Comparison of ENCODE assay signal across 30 mouse cellular contexts in genomic region chrX:134588261-134588660, GRCm38 (mm10). TPM values are rescaled to one million over a fixed set of nuclear protein-coding genes. Genes with fewer than 3 reads are reported as not detected.
A peak's percentile ranks its signal among the peaks of the same experiment; 100 is the strongest.
DNase-seq lines count a peak whose midpoint lies in the region; ATAC-seq and TF ChIP-seq lines count a peak whose summit lies in the region.
"Had no signal": no experiment of that assay in that cellular context is flagged by ENCODE, and none has a peak within 500 bp of the region (broad histone marks: within the 10 kb centered on the region; RNA-seq: fewer than 3 reads in every experiment).

No protein-coding gene starts in this region.

- H3K27me3 ChIP-seq in midbrain, postnatal 0 days (ENCODE audit: insufficient read depth, low read length) = no peaks in the 10 kb centered on the region
- no peaks in the 10 kb centered on the region for H3K27me3 ChIP-seq in midbrain, embryonic 11.5 days (ENCODE audit: control insufficient read depth, insufficient read depth, low read length)
- H3K27me3 ChIP-seq in ES-Bruce4 (ENCODE audit: control insufficient read depth, insufficient read depth, low read length, poor library complexity, severe bottlenecking) (no peaks in the 10 kb centered on the region), MEL (ENCODE audit: control insufficient read depth in 1 of 2, insufficient read depth in 2 of 2, low read length in 2 of 2) (no peaks in the 10 kb centered on the region)
- peaks cover 8% of the 10 kb centered on the region; the same call in 1 of the 2 replicates for H3K27me3 ChIP-seq in kidney, embryonic 15.5 days
- H3K27me3 ChIP-seq: embryonic facial prominence, embryonic 12.5 days; embryonic facial prominence, embryonic 15.5 days; heart, embryonic 13.5 days had no signal

- H3K4me3 ChIP-seq in midbrain, postnatal 0 days (ENCODE audit: low read depth, low read length) = no peak overlapping the region
- H3K4me3 ChIP-seq in midbrain, embryonic 11.5 days (ENCODE audit: low read depth, low read length) = no peak overlapping the region
- no peak overlapping the region for H3K4me3 ChIP-seq in ES-Bruce4 (ENCODE audit: low read depth, low read length)
- H3K4me3 ChIP-seq in MEL (ENCODE audit: control insufficient read depth in 1 of 2, insufficient read depth in 1 of 2, low read depth in 2 of 2, low read length in 2 of 2) = peak overlapping the region in 1 of 2 experiments; percentile 15; a peak in 1 of 4 replicates
- no peak overlapping the region for H3K4me3 ChIP-seq in kidney, embryonic 15.5 days (replicated peaks)
- H3K4me3 ChIP-seq: embryonic facial prominence, embryonic 12.5 days; embryonic facial prominence, embryonic 15.5 days; heart, embryonic 10.5 days; heart, embryonic 13.5 days had no signal

- no peak for TF ChIP-seq RAD21 in MEL (IDR thresholded peaks at IDR 0.05; ENCODE audit: low read depth, low read length)

- H3K4me1 ChIP-seq in midbrain, postnatal 0 days (ENCODE audit: insufficient read depth, low read length) = no peaks in the 10 kb centered on the region
- H3K4me1 ChIP-seq in midbrain, embryonic 11.5 days (ENCODE audit: control insufficient read depth, insufficient read depth, low read length) = no peaks in the 10 kb centered on the region
- no peaks in the 10 kb centered on the region for H3K4me1 ChIP-seq in ES-Bruce4 (ENCODE audit: control insufficient read depth, insufficient read depth, low read length)
- H3K4me1 ChIP-seq in MEL (ENCODE audit: control insufficient read depth in 1 of 2, insufficient read depth in 2 of 2, low read length in 2 of 2) = peaks cover 7 to 12% of the 10 kb centered on the region in 2 experiments; a peak in 3 of 4 replicates
- H3K4me1 ChIP-seq in kidney, embryonic 15.5 days = no peaks in the 10 kb centered on the region
- H3K4me1 ChIP-seq: embryonic facial prominence, embryonic 12.5 days; heart, embryonic 10.5 days had no signal

- TF ChIP-seq POLR2A in ES-Bruce4 (IDR thresholded peaks at IDR 0.05; ENCODE audit: insufficient read depth, low read length) (no peak), MEL (IDR thresholded peaks at IDR 0.05; ENCODE audit: control insufficient read depth in 1 of 2, insufficient read depth in 1 of 2, low read depth in 1 of 2, low read length in 2 of 2, poor library complexity in 1 of 2) (no peak)

- 63% methylated on average over 4 of the region's 4 CpGs for WGBS in midbrain, postnatal 0 days
- 90% methylated on average over 4 of the region's 4 CpGs for WGBS in midbrain, embryonic 11.5 days
- WGBS in kidney, embryonic 15.5 days = 90% methylated on average over 4 of the region's 4 CpGs

- no peak for TF ChIP-seq EP300 in ES-Bruce4 (IDR thresholded peaks at IDR 0.05; ENCODE audit: insufficient read depth, low read depth, low read length)
- TF ChIP-seq EP300 in MEL (IDR thresholded peaks at IDR 0.05; ENCODE audit: low read depth in 1 of 2, low read length in 2 of 2) = no peak

- no peak for ATAC-seq in midbrain, postnatal 0 days (ENCODE audit: low FRiP score)
- no peak for ATAC-seq in midbrain, embryonic 11.5 days (ENCODE audit: low FRiP score)
- no peak for ATAC-seq in kidney, embryonic 15.5 days (replicated peaks; ENCODE audit: low FRiP score)
- ATAC-seq: CD4-positive, CD25-positive, alpha-beta regulatory T cell, adult 4 months; forebrain, embryonic 14.5 days; forebrain, postnatal 0 days; hindbrain, postnatal 0 days; inflammation-experienced regulatory T-cells, adult 6 months; intestine, embryonic 16.5 days had no signal

- 0 out of 2 replicates have a peak, but pooled peaks have one; percentile 8 for TF ChIP-seq CTCF in midbrain, postnatal 0 days (IDR thresholded peaks at IDR 0.05)
- no peak for TF ChIP-seq CTCF in ES-Bruce4 (IDR thresholded peaks at IDR 0.05; ENCODE audit: low read depth, low read length)
- no peak for TF ChIP-seq CTCF in MEL (IDR thresholded peaks at IDR 0.05 in 2 of 3, conservative IDR thresholded peaks at IDR 0.05 in 1 of 3; ENCODE audit: control insufficient read depth in 1 of 3, insufficient read depth in 1 of 3, low read depth in 2 of 3, low read length in 3 of 3, poor library complexity in 1 of 3, severe bottlenecking in 1 of 3)

- no peak for DNase-seq in midbrain, postnatal 0 days (ENCODE audit: low spot score)
- no peak for DNase-seq in midbrain, embryonic 11.5 days (ENCODE audit: low spot score, missing footprints)
- DNase-seq in MEL (ENCODE audit: low read depth, low spot score) = no peak
- peak; percentile 46 for DNase-seq in adipocyte (ENCODE audit: low spot score)
- DNase-seq in kidney, postnatal 4 days = no peak
- DNase-seq in cerebellum, adult 11 months = no peak
- DNase-seq: adrenal gland, adult 2 months; adrenal gland, postnatal 25 days; cerebellum, adult 18-20 months; cerebellum, adult 9-11 months; cerebellum, postnatal 25 days; forebrain, postnatal 0 days; gastrocnemius, postnatal 25 days; heart, adult 18-20 months; heart, postnatal 14 days; heart, postnatal 4 days; kidney, adult 18-20 months had no signal

- H3K27ac ChIP-seq in midbrain, postnatal 0 days (ENCODE audit: low read depth, low read length) = no peak overlapping the region
- H3K27ac ChIP-seq in midbrain, embryonic 11.5 days (ENCODE audit: low read depth, low read length) = no peak overlapping the region
- H3K27ac ChIP-seq in ES-Bruce4 (ENCODE audit: insufficient read depth, low read length) (peak overlapping the region; percentile 67; the same call in 1 of the 2 replicates), MEL (ENCODE audit: control insufficient read depth, low read depth, low read length) (peak overlapping the region; percentile 45)
- H3K27ac ChIP-seq in kidney, embryonic 15.5 days = no peak overlapping the region
- H3K27ac ChIP-seq: embryonic facial prominence, embryonic 12.5 days; embryonic facial prominence, embryonic 15.5 days; heart, embryonic 10.5 days; heart, embryonic 13.5 days; hindbrain, embryonic 14.5 days; hindbrain, postnatal 0 days had no signal

- no peak overlapping the region for H3K9ac ChIP-seq in midbrain, postnatal 0 days (replicated peaks; ENCODE audit: low read length, poor library complexity, severe bottlenecking)
- H3K9ac ChIP-seq in midbrain, embryonic 11.5 days (ENCODE audit: low read length) = no peak overlapping the region
- peak overlapping the region; percentile 59; the same call in 1 of the 2 replicates for H3K9ac ChIP-seq in ES-Bruce4 (ENCODE audit: low read depth, poor library complexity, severe bottlenecking)
- H3K9ac ChIP-seq in MEL (ENCODE audit: control insufficient read depth, low read depth, low read length, poor library complexity, severe bottlenecking) = peak overlapping the region; percentile 69; the same call in 1 of the 2 replicates
- no peak overlapping the region for H3K9ac ChIP-seq in kidney, embryonic 15.5 days
- H3K9ac ChIP-seq: embryonic facial prominence, embryonic 12.5 days; embryonic facial prominence, embryonic 15.5 days; forebrain, postnatal 0 days; heart, embryonic 13.5 days; hindbrain, embryonic 14.5 days had no signal

- no peaks in the 10 kb centered on the region for H3K36me3 ChIP-seq in midbrain, postnatal 0 days (ENCODE audit: insufficient read depth, low read length)
- H3K36me3 ChIP-seq in midbrain, embryonic 11.5 days (ENCODE audit: control insufficient read depth, insufficient read depth, low read length) = no peaks in the 10 kb centered on the region
- H3K36me3 ChIP-seq in ES-Bruce4 (ENCODE audit: control insufficient read depth, insufficient read depth, low read length, poor library complexity, severe bottlenecking) = peaks cover 38% of the 10 kb centered on the region
- peaks cover 18 to 35% of the 10 kb centered on the region in 2 experiments for H3K36me3 ChIP-seq in MEL (ENCODE audit: control insufficient read depth in 1 of 2, insufficient read depth in 2 of 2, low read length in 2 of 2)
- H3K36me3 ChIP-seq in kidney, embryonic 15.5 days = peaks cover 22% of the 10 kb centered on the region

- no peak overlapping the region for H3K4me2 ChIP-seq in midbrain, postnatal 0 days (ENCODE audit: low read depth, low read length, poor library complexity, severe bottlenecking)
- no peak overlapping the region for H3K4me2 ChIP-seq in midbrain, embryonic 11.5 days
- H3K4me2 ChIP-seq in kidney, embryonic 15.5 days = no peak overlapping the region
- H3K4me2 ChIP-seq: embryonic facial prominence, embryonic 12.5 days; embryonic facial prominence, embryonic 15.5 days; heart, embryonic 13.5 days; hindbrain, embryonic 14.5 days had no signal

- peaks cover 42% of the 10 kb centered on the region for H3K79me2 ChIP-seq in MEL (ENCODE audit: control insufficient read depth, insufficient read depth, low read length, poor library complexity)

- no peaks in the 10 kb centered on the region for H3K9me3 ChIP-seq in midbrain, postnatal 0 days (ENCODE audit: low read length)
- no peaks in the 10 kb centered on the region for H3K9me3 ChIP-seq in midbrain, embryonic 11.5 days (ENCODE audit: control insufficient read depth, low read length)
- H3K9me3 ChIP-seq in ES-Bruce4 (replicated peaks; ENCODE audit: control insufficient read depth, insufficient read depth, low read length, poor library complexity, severe bottlenecking) (no peaks in the 10 kb centered on the region), MEL (replicated peaks; ENCODE audit: insufficient read depth, low read length) (no peaks in the 10 kb centered on the region)
- no peaks in the 10 kb centered on the region for H3K9me3 ChIP-seq in kidney, embryonic 15.5 days (replicated peaks)
- H3K9me3 ChIP-seq: embryonic facial prominence, embryonic 12.5 days; embryonic facial prominence, embryonic 15.5 days; heart, embryonic 10.5 days; heart, embryonic 13.5 days had no signal

RNA-seq across cellular contexts. Expression of gene Rpl36a, which starts 2.8 kb away (rescaled TPM):
- 299 and 311 TPM in 2 replicates for total RNA-seq in midbrain, postnatal 0 days (2014; rRNA removed)
- polyA plus RNA-seq in midbrain, postnatal 0 days (2015; fragmentation: Nextera tagmentation; extraction: Ambion mirVana) = 156 and 169 TPM in 2 replicates
- 292 and 298 TPM in 2 replicates for polyA plus RNA-seq in midbrain, embryonic 11.5 days (2014; fragmentation: Nextera tagmentation; extraction: Ambion mirVana)
- polyA plus RNA-seq in ES-Bruce4 (2011; ENCODE audit: insufficient read depth, insufficient read length, low read depth, missing spikeins) = 1,186 and 1,244 TPM in 2 replicates
- total RNA-seq in MEL (2012; rRNA removed) = 6,735 and 6,935 TPM in 2 replicates
- 1,000 to 10,000 TPM in 1 of 2 experiments, not detected in 1; 1,673 TPM for polyA plus RNA-seq in MEL (2012; ENCODE audit: insufficient read depth in 1 of 2, insufficient read length in 2 of 2, low read depth in 1 of 2, low replicate concordance in 2 of 2, missing spikeins in 1 of 2)
- polyA plus RNA-seq in kidney, embryonic 15.5 days (2015; fragmentation: Nextera tagmentation; extraction: Ambion mirVana) = 426 and 524 TPM in 2 replicates

RNA-seq across cellular contexts. Expression of gene Btk, which starts 4.9 kb away (rescaled TPM):
- total RNA-seq in midbrain, postnatal 0 days (2014; rRNA removed) = 0.27 and 0.52 TPM in 2 replicates
- 0.48 and 0.56 TPM in 2 replicates for polyA plus RNA-seq in midbrain, postnatal 0 days (2015; fragmentation: Nextera tagmentation; extraction: Ambion mirVana)
- polyA plus RNA-seq in midbrain, embryonic 11.5 days (2014; fragmentation: Nextera tagmentation; extraction: Ambion mirVana) = 0.92 and 2.1 TPM in 2 replicates
- not detected in 2 replicates for polyA plus RNA-seq in ES-Bruce4 (2011; ENCODE audit: insufficient read depth, insufficient read length, low read depth, missing spikeins)
- total RNA-seq in MEL (2012; rRNA removed) = 134 and 137 TPM in 2 replicates
- polyA plus RNA-seq in MEL (2012; ENCODE audit: insufficient read depth in 1 of 2, insufficient read length in 2 of 2, low read depth in 1 of 2, low replicate concordance in 2 of 2, missing spikeins in 1 of 2) = 100 to 1,000 TPM; 291 to 327 TPM
- polyA plus RNA-seq in kidney, embryonic 15.5 days (2015; fragmentation: Nextera tagmentation; extraction: Ambion mirVana) = 1.1 TPM in 2 replicates
- polyA plus RNA-seq: C2C12 had no signal

RNA-seq across cellular contexts. Expression of gene Gla, which starts 12.7 kb away (rescaled TPM):
- total RNA-seq in midbrain, postnatal 0 days (2014; rRNA removed) = 5.0 and 7.6 TPM in 2 replicates
- 4.6 and 5.1 TPM in 2 replicates for polyA plus RNA-seq in midbrain, postnatal 0 days (2015; fragmentation: Nextera tagmentation; extraction: Ambion mirVana)
- polyA plus RNA-seq in midbrain, embryonic 11.5 days (2014; fragmentation: Nextera tagmentation; extraction: Ambion mirVana) = 3.5 and 4.7 TPM in 2 replicates
- polyA plus RNA-seq in ES-Bruce4 (2011; ENCODE audit: insufficient read depth, insufficient read length, low read depth, missing spikeins) (8.1 and 8.8 TPM in 2 replicates), MEL (2012; ENCODE audit: insufficient read depth in 1 of 2, insufficient read length in 2 of 2, low read depth in 1 of 2, low replicate concordance in 2 of 2, missing spikeins in 1 of 2) (10 to 100 TPM in 1 of 2 experiments, not detected in 1; 17.0 TPM)
- total RNA-seq in MEL (2012; rRNA removed) = 10.0 and 10.2 TPM in 2 replicates
- 5.7 TPM in 2 replicates for polyA plus RNA-seq in kidney, embryonic 15.5 days (2015; fragmentation: Nextera tagmentation; extraction: Ambion mirVana)

RNA-seq across cellular contexts. Expression of gene Hnrnph2, which starts 12.7 kb away (rescaled TPM):
- total RNA-seq in midbrain, postnatal 0 days (2014; rRNA removed) = 42.4 and 48.6 TPM in 2 replicates
- 109 and 116 TPM in 2 replicates for polyA plus RNA-seq in midbrain, postnatal 0 days (2015; fragmentation: Nextera tagmentation; extraction: Ambion mirVana)
- polyA plus RNA-seq in midbrain, embryonic 11.5 days (2014; fragmentation: Nextera tagmentation; extraction: Ambion mirVana) = 179 and 184 TPM in 2 replicates
- polyA plus RNA-seq in ES-Bruce4 (2011; ENCODE audit: insufficient read depth, insufficient read length, low read depth, missing spikeins) (114 and 125 TPM in 2 replicates), MEL (2012; ENCODE audit: insufficient read depth in 1 of 2, insufficient read length in 2 of 2, low read depth in 1 of 2, low replicate concordance in 2 of 2, missing spikeins in 1 of 2) (100 to 1,000 TPM; 200 to 295 TPM)
- total RNA-seq in MEL (2012; rRNA removed) = 127 and 134 TPM in 2 replicates
- 159 and 167 TPM in 2 replicates for polyA plus RNA-seq in kidney, embryonic 15.5 days (2015; fragmentation: Nextera tagmentation; extraction: Ambion mirVana)

RNA-seq across cellular contexts. Expression of gene Timm8a1, which starts 46.6 kb away (rescaled TPM):
- 5.3 and 11.7 TPM in 2 replicates for total RNA-seq in midbrain, postnatal 0 days (2014; rRNA removed)
- 35.2 and 37.4 TPM in 2 replicates for polyA plus RNA-seq in midbrain, postnatal 0 days (2015; fragmentation: Nextera tagmentation; extraction: Ambion mirVana)
- polyA plus RNA-seq in midbrain, embryonic 11.5 days (2014; fragmentation: Nextera tagmentation; extraction: Ambion mirVana) = 71.6 and 79.4 TPM in 2 replicates
- polyA plus RNA-seq in ES-Bruce4 (2011; ENCODE audit: insufficient read depth, insufficient read length, low read depth, missing spikeins) (45.3 and 54.9 TPM in 2 replicates), MEL (2012; ENCODE audit: insufficient read depth in 1 of 2, insufficient read length in 2 of 2, low read depth in 1 of 2, low replicate concordance in 2 of 2, missing spikeins in 1 of 2) (100 to 1,000 TPM; 267 to 449 TPM)
- total RNA-seq in MEL (2012; rRNA removed) = 217 and 240 TPM in 2 replicates
- 85.7 and 94.1 TPM in 2 replicates for polyA plus RNA-seq in kidney, embryonic 15.5 days (2015; fragmentation: Nextera tagmentation; extraction: Ambion mirVana)

Comparison
In these comparisons a context has a peak if more than half of its experiments do, and no peak if none do; other contexts are left out.
1. H3K27ac ChIP-seq: peak in ES-Bruce4 (single experiment) and MEL (single experiment); none in midbrain, postnatal 0 days (single experiment), midbrain, embryonic 11.5 days (single experiment) and kidney, embryonic 15.5 days (single experiment).
2. H3K9ac ChIP-seq: peak in ES-Bruce4 (single experiment) and MEL (single experiment); none in midbrain, postnatal 0 days (single experiment), midbrain, embryonic 11.5 days (single experiment) and kidney, embryonic 15.5 days (single experiment).
3. RNA of gene Btk, which starts 4.9 kb away (polyA plus RNA-seq): 291 to 327 TPM in MEL; 1.1 TPM in kidney, embryonic 15.5 days, 0.92 to 2.1 TPM in midbrain, embryonic 11.5 days, 0.48 to 0.56 TPM in midbrain, postnatal 0 days and not detected in ES-Bruce4; every median in the first group is over 10 times any median in the second.